Mouse (Mus musculus): Measurements from ENCODE around the gene Tsfm.

DNA sequence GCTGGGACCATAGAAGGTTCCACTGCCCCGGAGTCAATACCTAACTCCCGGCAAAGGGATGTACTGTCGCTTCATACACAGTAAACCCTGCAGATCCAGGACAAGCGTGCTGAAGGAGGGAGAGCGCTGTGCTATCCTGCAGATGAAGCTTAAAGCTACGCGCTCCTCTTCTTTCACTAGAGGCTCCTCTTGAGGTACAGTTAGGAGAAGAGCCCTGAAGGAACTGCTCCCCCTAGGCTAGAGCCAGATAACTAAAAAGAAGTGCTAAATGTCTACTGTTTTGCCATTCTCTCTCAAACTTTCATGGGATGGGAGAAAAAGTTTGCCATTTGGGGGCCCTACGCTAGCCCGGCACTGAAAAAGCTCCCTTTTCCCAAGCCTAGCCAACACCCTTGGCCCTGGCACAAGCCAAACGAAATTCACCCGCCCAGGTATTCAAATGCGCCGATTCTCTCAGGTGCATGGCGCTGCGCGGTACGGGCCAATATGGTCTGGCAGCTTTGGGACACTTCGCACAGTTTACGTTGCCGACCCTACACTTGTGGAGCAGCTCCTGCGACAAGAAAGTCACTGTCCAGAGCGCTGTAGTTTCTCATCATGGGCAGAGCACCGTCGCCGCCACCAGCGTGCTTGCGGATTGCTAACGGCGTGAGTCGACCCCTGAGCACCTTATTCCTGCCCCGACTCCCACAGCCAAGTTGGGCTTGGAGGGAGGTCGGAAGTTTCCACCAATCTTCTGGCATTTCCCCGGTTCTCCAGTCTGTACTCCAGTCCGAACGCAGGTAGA, 18.2 kb upstream of the Tsfm start:
- TF ChIP-seq CTCF (IDR thresholded peaks at IDR 0.05; ENCODE audit: low read depth) (no peak), EP300 (IDR thresholded peaks at IDR 0.05; ENCODE audit: low read depth) (no peak)
